Mouse (Mus musculus) heart, postnatal 25 days (tissue): Measurements from ENCODE around the gene Nectin3. TPM values are rescaled to one million over a fixed set of nuclear protein-coding genes. Genes with fewer than 3 reads are reported as not detected.

Source experiments
- DNase-seq: peaks from one replicate; pipeline ENCODE4 v3.0.0; 2022; ENCODE audit warnings: low spot score
- intact Hi-C: fragments of 180-260 bp; cut with DNase I; formaldehyde crosslinking; loops from one replicate; pipeline ENCODE4 v1.15.1; 2025
- total RNA-seq, 2 experiments: library from RNA; stranded (reverse); gene quantifications; 2 replicates each; pipeline ENCODE4 v1.2.3; 2021

Gene Nectin3
- total RNA-seq = 10 to 100 TPM in 1 of 2 experiments, 1 to 10 TPM in 1; 8.2 to 10.8 TPM

DNA sequence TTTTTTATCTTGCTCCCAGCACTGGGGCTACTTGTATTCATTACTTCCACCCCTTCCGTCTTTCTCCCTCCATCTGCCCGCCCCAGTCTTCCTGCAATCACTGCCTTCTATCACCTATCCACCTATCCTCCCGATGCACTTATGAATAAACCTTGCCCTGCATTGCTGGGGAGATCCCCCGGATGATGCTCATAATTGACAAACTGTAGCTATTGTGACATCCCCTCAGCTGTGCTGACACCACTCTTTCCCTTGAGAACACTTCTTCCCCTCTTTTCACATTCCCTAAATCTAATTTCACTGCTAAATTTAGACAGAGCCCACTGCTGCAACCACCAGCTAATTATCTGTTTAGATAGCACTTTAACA is at the start of gene Nectin3:
Gene Nectin3, minus strand, starts transcription at position 105 of the 369 bp plus-strand sequence.
- no peak for DNase-seq
- intact Hi-C loops = no loop called here

DNA sequence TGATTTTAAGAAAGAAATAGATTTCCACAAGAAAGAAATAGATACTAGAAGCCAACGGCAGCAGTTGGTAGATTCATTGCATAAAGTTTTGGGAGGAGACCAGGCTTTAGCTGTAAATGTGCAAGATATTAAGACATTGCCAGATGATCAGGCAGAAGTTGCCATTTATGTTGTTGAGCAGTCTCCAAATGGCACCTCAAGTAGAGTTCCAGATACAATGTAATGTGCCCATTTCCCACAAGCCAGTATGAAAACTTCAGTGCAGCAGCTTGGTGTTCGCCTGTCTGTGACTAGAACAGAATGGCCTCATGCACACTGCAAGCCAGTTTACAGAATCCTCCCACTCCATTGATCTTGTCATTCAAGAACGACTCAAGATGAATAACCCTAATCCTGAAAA is 39.8 kb upstream of the Nectin3 start:
- DNase-seq = no peak
- intact Hi-C loops = no loop called here

DNA sequence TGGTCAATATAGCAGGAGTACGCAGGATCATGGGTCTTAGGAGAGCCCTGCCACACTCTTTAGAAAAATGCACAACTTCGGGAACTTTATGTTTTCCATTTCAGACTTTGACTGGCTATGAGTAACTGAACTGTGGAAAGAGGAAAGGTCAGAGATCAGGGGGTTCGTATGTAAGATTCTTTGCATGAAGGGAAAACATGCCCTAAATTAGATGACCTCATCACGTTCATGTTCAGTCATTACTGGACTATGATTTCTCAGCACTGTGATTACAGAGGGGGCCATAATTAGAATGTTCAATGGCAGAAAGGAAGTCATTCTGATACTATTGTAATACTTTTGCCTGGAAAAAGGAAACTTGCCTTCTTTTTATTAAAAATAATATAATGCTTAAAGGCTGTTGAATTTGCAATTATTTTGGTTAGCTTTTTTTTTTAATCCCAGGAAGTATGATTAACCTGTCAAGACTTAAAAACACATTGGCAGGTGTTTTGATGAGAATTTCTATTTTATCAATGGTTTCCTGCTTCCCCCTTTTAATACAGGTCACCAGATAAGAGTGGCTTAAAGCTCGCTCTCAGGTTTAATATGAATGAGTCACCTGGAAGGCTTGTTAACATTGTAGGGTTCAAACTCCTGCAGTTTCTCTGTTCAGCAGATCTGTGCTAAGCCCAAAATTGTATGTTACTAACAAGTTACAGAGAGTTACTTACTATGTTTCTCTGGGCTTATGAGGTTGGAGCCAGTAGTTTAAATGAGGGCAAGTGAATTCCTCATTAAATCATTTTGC is 34.3 kb upstream of the Nectin3 start:
- DNase-seq = no peak
- intact Hi-C loops = no loop called here

DNA sequence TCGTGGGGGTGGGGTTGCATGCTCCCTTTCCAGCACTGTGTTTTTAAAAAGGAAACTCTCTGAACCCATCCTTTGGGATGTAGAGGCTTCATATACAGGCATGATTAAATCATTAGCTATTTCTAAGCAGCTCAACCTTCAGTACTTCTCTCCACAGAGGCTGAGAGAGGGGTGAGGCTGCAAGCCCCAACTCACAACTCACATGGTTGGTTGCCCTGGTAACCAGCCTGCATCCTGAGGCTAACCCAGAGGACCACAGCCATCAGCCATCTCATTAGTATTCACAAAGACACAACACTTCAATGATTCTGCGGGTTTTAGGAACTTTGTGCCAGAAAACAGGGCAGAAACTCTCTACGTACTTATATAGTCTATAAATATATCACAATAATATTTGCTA is 32.7 kb upstream of the Nectin3 start:
- DNase-seq = no peak
- intact Hi-C loops = no loop called here

DNA sequence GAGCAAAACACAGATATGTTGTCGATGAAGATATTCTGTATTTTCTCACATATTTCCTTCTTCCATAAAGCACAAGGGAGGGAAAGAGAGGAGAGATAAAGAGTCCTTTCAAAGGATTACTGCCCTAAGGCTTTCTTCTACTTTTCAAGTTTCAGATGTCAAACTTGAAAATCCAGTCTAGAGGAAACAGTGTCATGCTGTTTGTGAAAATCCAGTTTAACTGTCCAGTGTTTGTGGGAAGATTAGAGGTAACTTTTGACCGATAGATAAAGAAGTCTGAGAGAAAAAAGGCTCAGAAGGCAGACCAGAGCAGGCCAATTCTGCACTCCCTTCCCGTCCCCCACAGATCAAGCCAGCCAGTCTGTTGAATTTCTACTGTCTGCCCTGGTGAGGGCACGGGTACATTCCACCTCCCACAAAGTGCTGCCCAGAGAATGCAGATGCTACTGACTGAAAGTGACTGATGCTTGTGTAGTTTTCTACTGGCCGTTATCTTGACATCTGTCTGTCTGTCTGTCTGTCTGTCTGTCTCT is 22.6 kb upstream of the Nectin3 start:
- DNase-seq = no peak
- intact Hi-C loops = no loop called here

DNA sequence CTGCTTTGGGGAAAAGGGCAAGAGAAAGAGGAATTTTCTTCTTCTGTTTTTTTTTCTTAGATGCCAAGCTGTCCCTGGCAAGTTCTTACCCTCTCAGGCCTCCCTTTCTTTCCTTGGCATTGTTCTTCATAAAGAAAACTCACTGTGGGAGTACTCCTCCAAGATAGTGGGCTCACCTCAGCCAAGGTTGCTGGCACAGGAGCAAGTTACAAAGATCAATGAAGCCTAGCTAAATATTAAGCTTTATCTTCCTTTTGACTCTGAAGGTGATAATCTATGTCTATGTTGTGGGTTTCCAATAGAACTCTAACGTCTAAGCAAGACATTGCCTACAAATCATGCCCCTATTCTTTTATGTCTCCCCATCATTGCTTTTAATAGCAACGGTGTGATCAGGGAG is 21.3 kb upstream of the Nectin3 start:
- intact Hi-C loops = no loop called here
- DNase-seq = no peak

DNA sequence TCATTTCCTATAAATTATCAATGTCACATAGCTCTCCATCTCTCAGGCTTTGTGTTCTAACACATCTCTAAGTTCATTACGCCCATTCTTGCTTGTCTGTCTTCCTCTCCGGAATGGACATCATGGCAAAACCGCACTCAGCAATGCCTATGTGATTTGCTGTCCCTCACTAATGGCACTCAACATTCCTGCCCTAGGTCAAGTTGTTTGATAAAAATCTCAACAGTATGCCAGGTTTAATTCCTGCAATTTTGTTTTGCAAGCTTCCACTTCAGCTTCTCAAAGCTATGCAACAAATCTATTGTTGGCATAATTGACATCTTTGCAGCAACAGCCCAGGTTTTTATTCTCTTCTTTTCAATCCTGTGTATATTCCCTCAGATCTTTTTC is 9.6 kb upstream of the Nectin3 start:
- DNase-seq = no peak
- intact Hi-C loops = no loop called here

DNA sequence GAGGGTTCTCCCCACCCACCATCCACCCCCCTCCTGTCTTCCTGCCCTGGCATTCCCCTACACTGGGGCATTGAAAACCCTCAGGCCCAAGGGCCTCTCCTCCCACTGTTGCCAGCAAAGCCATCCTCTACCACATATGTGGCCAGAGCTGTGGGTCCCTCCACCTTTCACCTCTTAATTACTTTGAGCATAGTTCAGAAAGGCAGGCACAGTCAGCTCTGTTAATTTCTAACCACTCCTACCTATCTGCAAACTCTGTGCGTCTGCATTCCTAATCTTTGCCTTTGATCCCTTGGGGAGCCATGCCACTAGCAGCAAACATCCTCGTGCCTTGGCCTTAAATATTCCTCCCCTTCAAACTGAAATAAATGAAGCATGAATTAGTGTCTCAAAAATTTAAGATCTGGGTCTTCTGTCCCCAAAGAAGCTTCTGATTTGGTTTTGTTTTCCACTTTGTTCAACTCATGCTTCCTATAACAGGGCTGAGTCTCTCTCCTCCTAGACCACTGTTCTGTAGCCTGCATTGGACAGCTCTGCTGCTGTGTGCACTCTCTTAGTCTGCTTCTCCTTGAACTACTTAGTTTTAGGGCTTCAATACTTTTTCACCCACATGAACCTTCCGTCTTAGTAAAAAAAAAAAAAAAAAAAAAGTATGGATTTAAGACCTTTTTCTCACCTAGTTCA is 9.1 kb upstream of the Nectin3 start:
- intact Hi-C loops = no loop called here
- DNase-seq = no peak

DNA sequence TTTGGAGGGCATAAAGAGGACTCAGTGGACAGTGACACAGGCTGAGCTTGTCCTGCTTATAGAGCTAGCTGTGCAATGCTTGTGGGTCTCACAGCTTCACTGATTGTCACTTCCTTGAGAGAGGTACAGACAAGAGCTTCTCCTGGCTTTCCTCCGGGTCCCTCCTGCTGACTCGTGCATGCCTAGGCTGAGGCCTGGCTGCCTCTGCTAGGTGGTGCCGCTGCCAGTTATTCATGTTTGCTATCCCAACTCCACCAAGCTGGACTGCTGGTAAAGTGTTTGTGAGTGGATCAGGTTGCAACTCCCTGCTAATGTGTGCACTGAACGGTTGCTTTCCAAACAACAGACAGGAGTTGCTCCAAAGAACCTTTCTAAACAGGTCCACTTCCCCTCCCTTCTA is 5.7 kb upstream of the Nectin3 start:
- intact Hi-C loops = no loop called here
- no peak for DNase-seq

DNA sequence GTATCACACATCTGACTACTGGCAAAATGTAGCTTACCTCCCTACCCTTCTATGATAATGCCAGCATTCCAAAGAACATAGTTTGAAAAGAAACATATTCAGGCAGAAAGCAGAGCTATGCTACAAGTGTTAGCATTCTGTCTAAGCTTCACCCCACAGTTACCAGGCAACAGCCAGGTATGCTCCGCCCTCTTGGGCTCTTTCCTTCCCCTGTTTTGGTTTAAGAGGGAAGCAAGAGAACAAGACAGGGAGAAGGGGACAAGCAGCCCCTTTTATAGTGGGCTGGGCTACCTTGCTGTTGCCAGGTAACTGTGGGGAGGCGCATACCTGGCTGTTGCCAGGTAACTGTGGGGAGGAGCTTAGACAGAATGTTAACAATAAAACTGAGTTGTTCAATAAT is 4.0 kb upstream of the Nectin3 start:
- no peak for DNase-seq

DNA sequence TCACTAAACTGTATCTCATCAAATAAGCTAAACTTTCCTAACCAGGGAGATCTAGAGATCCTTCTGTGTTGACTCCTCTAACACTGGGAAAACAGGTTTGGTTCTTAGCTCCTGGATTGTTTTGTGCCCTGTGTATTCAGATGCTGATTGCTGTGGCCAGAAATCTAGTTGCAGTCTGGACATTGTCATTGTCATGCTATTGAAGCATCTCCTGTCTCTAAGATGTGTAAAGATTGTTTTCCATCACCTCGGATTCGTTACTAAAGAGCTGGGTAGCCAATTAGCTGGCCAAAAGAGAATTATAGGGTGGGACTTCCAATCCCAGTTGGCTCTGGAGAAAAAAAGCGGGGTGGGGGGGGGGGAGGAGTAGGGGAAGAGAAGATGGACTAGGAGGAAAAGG is 2.4 kb upstream of the Nectin3 start:
- no peak for DNase-seq
- intact Hi-C loops = no loop called here

More for the DNA sequence above, 4.0 kb upstream of the Nectin3 start:
- intact Hi-C loops = no loop called here

DNA sequence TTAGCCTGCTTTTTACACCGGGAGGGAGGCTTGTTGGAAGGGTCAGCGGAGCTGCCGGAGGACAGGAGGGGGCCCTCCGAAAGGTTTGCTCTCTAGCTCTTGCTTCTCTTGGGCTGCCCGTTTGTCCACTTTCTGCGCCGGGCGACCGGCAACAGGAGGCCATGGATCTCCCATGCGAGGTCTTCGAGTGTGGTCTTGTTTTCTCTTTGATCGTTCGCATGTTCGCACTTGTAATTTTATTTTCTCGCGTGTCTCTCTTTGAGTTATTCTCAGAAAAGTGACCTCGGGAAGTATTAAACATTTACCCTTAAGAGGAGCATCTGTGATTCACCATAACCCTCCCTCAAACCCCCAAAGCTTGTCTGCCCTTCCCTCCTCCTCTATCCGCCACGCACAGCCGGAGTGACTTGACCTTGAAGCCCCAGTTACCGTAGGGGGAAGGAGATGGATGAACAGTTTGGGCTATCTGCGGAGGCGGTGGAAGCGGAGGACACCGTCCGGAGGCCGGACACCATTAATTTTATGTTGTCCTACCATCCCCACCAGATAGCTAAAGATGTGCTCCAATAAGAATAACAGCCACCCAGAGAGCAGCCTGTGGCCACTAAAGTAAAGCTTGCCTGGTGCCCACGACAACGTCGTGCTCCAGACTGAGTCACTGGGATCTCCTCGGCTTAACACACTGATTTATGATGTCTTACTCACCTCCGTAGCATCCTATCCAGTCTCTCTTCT is 472 bp downstream of the Nectin3 start:
- intact Hi-C loops = no loop called here
- DNase-seq = no peak

DNA sequence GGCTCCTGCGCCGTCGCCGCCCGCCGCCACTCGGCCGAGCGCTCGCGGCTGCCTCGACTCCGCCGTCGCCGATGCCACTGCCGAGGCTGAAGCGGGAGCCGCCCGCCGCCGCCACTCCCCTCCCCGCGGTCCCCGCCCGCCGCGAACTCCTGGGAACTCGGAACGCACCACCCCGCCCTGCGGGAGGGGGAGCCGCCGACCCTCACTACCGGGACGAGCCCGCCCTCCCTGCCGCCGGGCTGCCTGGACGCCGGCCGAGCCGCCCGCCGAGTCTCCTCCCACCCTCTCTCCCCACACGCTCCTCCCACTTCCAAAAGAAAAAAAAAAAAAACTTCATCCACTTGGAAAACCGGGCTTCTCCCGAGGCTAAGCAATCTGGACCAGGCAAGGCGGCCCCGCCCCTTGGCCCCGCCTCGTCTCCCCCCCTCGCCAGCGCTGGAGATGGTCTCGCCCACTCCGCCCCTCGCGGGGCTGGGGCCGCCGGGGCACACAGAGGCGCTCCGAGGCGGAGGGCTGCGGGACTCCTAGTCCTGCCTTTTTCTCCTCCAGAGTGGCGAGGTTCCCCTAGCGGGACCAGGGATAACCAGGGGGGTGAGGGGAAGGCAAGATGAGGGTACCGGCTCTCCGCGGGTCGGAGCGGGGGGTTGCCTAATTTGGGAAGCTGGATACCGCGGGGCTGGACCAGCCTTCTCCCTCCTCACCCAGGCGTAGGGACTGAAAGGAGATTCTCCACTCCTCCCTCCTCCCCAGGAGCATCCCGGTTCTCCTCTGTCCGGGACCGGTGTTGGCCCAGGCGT is 1.2 kb downstream of the Nectin3 start:
- intact Hi-C loops = no loop called here
- peak; percentile 88 for DNase-seq

DNA sequence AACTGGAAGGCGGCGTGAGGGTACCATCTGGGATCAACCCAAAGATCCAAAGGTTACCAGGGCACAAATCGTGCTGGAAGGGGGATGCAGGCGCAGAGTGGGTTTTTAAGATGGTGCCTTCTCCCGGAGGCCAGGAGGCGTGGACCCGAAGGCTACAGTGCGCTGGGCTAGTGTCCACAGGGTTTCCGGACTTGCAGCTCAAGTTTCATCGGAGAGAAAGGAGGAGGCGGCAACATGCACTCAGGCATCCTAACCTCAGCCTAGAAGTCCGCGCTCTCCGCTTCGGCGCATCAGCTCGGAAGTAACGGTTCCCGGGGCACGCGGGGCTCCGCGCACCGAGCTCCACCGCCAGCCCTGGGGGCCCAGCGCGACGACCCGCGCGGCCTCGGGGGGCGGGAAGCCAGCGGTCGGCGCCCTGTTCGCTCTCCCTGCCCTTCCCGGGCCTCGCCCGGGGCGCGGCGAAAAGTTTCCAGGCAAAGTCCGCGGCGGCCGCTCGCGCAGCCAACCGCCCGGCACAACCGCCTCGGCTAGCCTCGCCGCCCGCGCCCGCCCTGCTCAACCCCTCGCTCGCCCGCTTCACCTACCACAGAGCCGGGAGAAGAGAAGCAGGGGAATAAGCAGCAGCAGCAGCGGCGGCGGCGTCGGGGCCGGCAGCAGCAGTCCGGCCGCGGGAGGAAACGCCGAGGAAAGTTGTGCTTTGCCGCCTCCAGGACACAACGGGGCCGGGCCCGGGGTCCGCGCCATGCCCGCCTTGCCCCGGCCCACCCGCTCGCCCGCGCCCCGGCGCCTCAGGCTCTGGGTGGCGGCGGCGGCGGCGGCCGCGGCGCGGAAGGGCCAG is 2.1 kb downstream of the Nectin3 start:
- peak; percentile 40 for DNase-seq
- intact Hi-C loops = no loop called here

DNA sequence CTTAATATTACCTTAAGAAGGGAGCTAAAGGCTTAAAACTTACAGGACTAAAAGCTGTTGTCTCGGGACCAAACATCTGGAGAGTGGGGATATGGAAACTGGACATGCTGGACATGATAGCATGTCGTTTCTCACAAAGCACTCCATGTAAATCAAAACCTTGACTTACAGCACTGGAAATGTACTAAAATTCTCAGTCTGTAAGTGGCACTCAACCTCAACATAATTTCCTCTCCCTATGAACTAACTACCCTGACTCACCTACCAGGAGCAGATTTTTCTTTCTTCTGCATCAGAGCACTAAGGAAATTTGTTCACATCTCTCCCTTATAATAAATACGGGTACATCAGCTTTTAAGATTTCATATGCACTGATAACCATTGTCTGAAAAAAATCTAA is 3.1 kb downstream of the Nectin3 start:
- intact Hi-C loops = no loop called here
- no peak for DNase-seq

DNA sequence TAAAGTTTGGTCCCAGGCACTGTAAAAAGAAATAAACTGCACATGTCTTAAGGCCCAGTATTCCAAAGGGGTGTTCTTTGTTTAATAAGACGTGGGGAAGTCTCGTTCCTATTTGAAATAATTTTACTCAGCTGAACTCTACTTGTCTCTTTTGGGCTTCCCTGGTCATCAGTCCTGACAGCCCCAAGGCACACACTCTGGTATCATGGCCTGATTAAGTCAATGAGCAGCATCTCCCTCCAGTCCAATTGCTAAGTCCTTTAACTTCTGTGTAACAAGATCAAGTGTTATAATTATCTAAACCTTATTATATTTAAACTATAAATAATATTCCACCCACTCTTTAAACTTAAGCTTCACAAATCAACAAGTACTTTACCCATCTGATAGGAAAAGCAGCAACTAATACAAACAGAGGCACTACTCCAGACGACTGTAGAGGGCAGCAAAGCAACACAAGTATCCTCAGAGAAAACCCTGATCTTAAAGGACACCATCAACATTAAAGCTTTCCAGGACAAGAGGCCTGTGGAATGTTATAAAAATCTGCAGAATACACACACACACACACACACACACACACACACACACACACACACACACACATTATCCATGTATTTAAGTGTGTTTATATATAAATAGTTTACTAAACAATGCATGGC is 10.8 kb downstream of the Nectin3 start:
- intact Hi-C loops = loop anchor here (10.0 kb wide), 2 partner anchors 1277 to 1397 kb away; no protein-coding TSS in a partner anchor
- DNase-seq = no peak

DNA sequence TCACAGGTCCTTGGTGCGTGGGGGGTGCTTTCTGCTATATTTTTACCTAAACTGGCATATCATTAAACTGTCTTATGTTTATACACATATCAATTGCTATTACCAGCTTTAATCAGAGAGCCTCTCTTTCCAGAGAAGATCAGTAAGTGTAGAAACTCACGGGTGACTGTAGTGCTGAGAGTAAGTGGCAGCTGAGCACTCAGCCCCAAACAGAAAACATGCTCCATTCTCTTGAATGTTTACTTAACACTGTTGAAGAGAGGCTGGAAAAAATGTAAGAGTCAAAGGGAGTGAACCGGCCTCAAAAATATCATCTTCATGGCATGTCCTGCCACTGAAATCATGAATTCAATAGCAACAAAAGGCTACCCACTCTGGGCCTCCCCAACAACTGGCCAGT is 21.0 kb downstream of the Nectin3 start:
- no peak for DNase-seq
- intact Hi-C loops = no loop called here

DNA sequence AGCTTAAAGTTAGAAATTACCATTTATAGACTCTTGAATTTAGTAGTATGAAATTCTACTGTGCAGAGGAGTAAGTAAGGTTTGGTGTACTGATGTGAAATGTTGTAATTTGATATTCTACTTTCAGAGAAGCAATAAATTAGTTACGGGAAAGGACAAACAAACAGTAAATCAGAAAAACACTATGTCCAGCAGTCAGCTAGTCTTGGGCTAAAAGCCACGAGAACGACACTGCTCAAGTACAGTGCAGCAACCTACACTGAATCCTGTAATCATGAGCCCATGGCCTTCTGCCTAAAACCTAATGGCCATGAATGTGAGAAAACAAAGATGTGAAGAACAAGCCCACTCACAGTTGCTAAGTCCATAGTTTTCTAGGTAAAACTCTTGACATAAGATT is 46.9 kb downstream of the Nectin3 start:
- intact Hi-C loops = no loop called here
- no peak for DNase-seq

DNA sequence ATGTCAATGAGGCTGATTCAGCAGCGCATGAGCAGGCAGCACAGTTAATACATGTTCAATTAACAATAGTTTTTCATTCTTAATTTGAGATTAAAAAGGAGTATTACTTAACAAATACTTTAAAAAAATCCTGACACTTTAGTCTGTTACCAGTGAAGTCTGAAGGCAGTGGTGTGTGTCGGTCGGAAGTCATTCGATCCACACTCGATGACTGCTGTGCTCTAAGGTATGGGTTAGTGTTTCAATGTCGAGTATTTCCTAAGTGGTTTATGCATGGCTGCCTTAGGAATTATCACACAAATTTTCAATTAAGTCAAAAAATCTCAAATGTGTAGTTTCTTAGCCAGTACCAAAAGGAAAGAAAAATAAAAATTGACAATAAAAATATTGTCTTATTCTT is 49.3 kb downstream of the Nectin3 start:
- intact Hi-C loops = no loop called here
- DNase-seq = no peak
